Mouse (Mus musculus): ENCODE measurements around the gene Ets1. TPM values are rescaled to one million over a fixed set of nuclear protein-coding genes. Genes with fewer than 3 reads are reported as not detected.

Ets1 gene
- polyA plus RNA-seq, 1 experiment from 2014 or later = 20.3 TPM

DNA sequence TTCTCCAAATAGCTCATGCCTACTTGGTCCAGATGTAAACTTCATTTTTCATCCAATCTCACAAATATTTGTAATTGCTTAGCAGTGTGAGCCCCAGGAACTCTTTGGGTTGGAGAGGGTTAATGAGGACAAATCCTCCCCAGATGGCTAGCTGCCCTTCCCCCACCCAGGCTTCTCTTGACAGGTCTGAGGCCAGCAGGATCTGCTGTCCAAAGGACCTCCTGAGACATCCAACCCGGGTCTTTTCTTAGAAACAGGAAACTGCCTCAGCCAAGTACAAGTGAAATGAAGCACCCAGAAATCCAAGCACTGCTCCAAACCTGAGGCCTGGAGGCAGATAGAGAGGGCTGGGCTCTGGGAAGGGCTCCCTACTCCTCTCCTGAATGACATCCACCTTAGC is 151.6 kb downstream of the Ets1 start:
- Histone ChIP-seq H3K9ac (replicated peaks) (no peak overlapping the region), H3K36me3 (no peaks in the 10 kb centered on the region), H3K27me3 (no peaks in the 10 kb centered on the region), H3K4me1 (no peaks in the 10 kb centered on the region), H3K4me3 (no peak overlapping the region), H3K9me3 (no peaks in the 10 kb centered on the region), H3K4me2 (replicated peaks) (no peak overlapping the region), H3K27ac (replicated peaks) (no peak overlapping the region)
- ATAC-seq (replicated peaks) = no peak
- 27% methylated on average over 1 of the region's 1 CpGs for WGBS

DNA sequence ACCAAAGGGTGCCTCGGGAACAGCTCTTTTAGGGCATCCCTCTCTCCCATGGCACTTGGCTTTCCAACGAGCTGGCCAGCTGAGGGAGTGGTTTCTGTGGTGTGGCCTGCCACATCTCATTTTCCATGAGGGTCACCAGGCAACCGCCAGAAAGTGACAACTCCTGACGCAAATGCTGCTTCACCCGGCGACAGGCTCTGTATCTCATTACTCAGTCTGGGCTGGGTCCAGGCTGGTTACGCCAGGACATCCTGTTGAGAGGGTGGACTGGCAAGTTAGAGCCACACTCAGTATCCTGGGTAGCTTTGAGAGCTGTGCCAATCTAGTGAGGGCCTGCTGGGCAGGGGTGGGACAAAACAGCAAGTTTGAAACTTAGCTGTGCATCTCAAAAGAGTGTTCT is 153.3 kb downstream of the Ets1 start:
- Histone ChIP-seq H3K36me3 (no peaks in the 10 kb centered on the region), H3K9me3 (no peaks in the 10 kb centered on the region), H3K27me3 (no peaks in the 10 kb centered on the region), H3K9ac (replicated peaks) (no peak overlapping the region), H3K4me1 (no peaks in the 10 kb centered on the region), H3K4me3 (no peak overlapping the region), H3K4me2 (replicated peaks) (no peak overlapping the region), H3K27ac (replicated peaks) (no peak overlapping the region)
- 67% methylated on average over 7 of the region's 7 CpGs for WGBS
- no peak for ATAC-seq (replicated peaks)

GRCm38 (mm10) chr9:32791699-32792098 is 155.7 kb downstream of the Ets1 start:
- H3K36me3 ChIP-seq = no peaks in the 10 kb centered on the region

GRCm38 (mm10) chr9:32798171-32798570 is 162.2 kb downstream of the Ets1 start:
- Histone ChIP-seq H3K27me3 (no peaks in the 10 kb centered on the region), H3K36me3 (no peaks in the 10 kb centered on the region), H3K9me3 (no peaks in the 10 kb centered on the region), H3K4me2 (replicated peaks) (no peak overlapping the region), H3K27ac (replicated peaks) (no peak overlapping the region), H3K4me1 (no peaks in the 10 kb centered on the region), H3K9ac (replicated peaks) (no peak overlapping the region), H3K4me3 (no peak overlapping the region)
- WGBS = 80% methylated on average over 1 of the region's 1 CpGs
- ATAC-seq (replicated peaks) = no peak

More at GRCm38 (mm10) chr9:32791699-32792098, 155.7 kb downstream of the Ets1 start:
- no peak for ATAC-seq (replicated peaks)
- 84% methylated on average over 6 of the region's 6 CpGs for WGBS
- H3K9ac ChIP-seq (replicated peaks) = no peak overlapping the region
- H3K27ac ChIP-seq (replicated peaks) = no peak overlapping the region
- H3K4me1 ChIP-seq = no peaks in the 10 kb centered on the region
- no peaks in the 10 kb centered on the region for H3K27me3 ChIP-seq
- H3K9me3 ChIP-seq = no peaks in the 10 kb centered on the region
- no peak overlapping the region for H3K4me2 ChIP-seq (replicated peaks)
- no peak overlapping the region for H3K4me3 ChIP-seq

- no peak overlapping the region for H3K27ac ChIP-seq (replicated peaks)
- no peak overlapping the region for H3K4me2 ChIP-seq (replicated peaks)
- ATAC-seq (replicated peaks) = no peak
- 74% methylated on average over 4 of the region's 4 CpGs for WGBS
- H3K27me3 ChIP-seq = no peaks in the 10 kb centered on the region
- H3K9ac ChIP-seq (replicated peaks) = no peak overlapping the region
- H3K9me3 ChIP-seq = no peaks in the 10 kb centered on the region
- no peaks in the 10 kb centered on the region for H3K4me1 ChIP-seq
- H3K4me3 ChIP-seq = no peak overlapping the region
- no peaks in the 10 kb centered on the region for H3K36me3 ChIP-seq
Observed at GRCm38 (mm10) chr9:32806106-32806505, 170.1 kb downstream of the Ets1 start.

Other genes with a start within 250 kb of the Ets1 start
- gene Fli1, start 93.4 kb upstream of the Ets1 start, polyA plus RNA-seq (2015; fragmentation: Nextera tagmentation; extraction: Ambion mirVana) = 6.1 and 6.2 TPM in 2 replicates